Mouse (Mus musculus) E14TG2a.4 (cell line): ENCODE data around the gene Pak6.
A peak's percentile ranks its signal among the peaks of the same experiment; 100 is the strongest.

Experiments
- H3K27me3 ChIP-seq: 2 replicates; pipeline ENCODE4 v1.6.1; 2014; ENCODE audit warnings: low read length, control low read depth; ENCODE audit not compliant: insufficient read depth
- H3K36me3 ChIP-seq: 2 replicates; pipeline ENCODE4 v1.6.1; 2014; ENCODE audit warnings: low read length, control low read depth; ENCODE audit not compliant: insufficient read depth
- H3K4me1 ChIP-seq: replicated peaks from 2 replicates; pipeline ENCODE4 v1.6.1; 2014; ENCODE audit warnings: low read depth, low read length, control low read depth
- H3K4me3 ChIP-seq: replicated peaks from 2 replicates; pipeline ENCODE4 v1.5.1; 2014; ENCODE audit warnings: mild to moderate bottlenecking, low read length
- H3K9me3 ChIP-seq: 2 replicates; pipeline ENCODE4 v1.6.1; 2014; ENCODE audit warnings: low read length, control low read depth
- CTCF ChIP-seq: conservative IDR thresholded peaks from 2 replicates; pipeline ENCODE4 v1.5.1; 2014; ENCODE audit warnings: low read length
- NANOG ChIP-seq: IDR thresholded peaks from 2 replicates; pipeline ENCODE4 v1.6.1; 2014; ENCODE audit warnings: borderline replicate concordance, low read length, mixed read lengths
- POU5F1 ChIP-seq: IDR thresholded peaks from 2 replicates; pipeline ENCODE4 v1.6.1; 2014; ENCODE audit warnings: low read length, borderline replicate concordance

Pak6 gene

DNA sequence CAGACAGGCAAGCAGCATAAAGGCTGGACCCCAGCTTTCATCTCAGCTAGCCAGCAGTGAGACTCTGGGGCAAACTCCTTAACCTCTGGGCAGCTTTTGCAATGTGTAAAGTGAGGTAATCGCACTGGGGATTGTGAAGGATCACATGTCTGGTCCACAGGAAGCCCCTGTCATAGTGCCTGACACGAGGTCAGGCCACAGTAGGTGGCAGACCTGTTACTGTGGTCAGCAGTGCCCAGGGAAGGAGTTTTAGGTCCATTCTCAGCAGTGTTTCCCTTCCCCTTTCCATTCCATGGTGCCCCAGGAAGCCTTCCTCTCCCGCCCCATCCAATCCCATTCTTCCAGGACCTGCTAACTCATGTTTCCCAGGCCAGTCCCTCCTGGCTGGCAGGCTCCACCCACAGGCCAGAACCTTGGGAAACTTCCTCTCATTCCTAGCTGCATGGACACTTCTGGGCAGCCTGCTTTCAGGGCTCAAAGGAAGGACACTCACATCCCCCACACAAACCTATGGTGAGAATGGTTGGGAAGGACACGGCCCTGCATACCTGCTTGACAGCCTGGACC, 46.6 kb downstream of the Pak6 start:
- H3K4me1 ChIP-seq: peaks cover 10% of the 10 kb centered on the region
- no peak for TF ChIP-seq CTCF
- no peak for TF ChIP-seq POU5F1
- no peak for TF ChIP-seq NANOG
- no peaks in the 10 kb centered on the region for H3K36me3 ChIP-seq
- H3K9me3 ChIP-seq: 0 out of 2 replicates have a peak, but pooled peaks cover 5% of the 10 kb centered on the region
- H3K27me3 ChIP-seq: peaks cover 99% of the 10 kb centered on the region
- H3K4me3 ChIP-seq: no peak overlapping the region

DNA sequence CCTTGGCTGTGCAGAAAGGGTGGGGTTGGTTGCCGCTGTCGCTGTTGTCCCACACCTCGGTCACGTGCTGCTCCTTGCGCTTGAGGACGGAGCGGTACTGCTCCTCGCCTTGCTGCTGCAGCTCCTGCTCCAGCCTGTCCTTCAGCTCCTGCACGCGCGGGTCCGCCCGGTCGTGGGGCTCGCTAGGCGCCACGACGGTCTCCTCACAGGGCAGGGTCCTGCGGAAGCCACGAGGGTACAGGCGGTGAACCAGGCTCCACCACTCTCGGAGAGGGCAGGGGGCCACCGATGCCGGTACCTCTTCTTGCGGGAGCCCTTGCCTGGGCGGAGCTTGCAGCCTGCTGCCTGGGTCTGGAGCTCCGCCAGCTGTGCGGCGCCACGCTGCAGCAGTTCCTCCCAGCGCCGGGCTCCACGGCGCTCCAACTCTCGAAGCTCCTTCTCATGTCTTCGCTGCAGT, 48.0 kb downstream of the Pak6 start:
- TF ChIP-seq CTCF (no peak), POU5F1 (no peak), NANOG (no peak)
- Histone ChIP-seq H3K27me3 (peaks cover 99% of the 10 kb centered on the region), H3K4me3 (peak overlapping the region; percentile 62), H3K36me3 (no peaks in the 10 kb centered on the region), H3K4me1 (peaks cover 10% of the 10 kb centered on the region), H3K9me3 (0 out of 2 replicates have a peak, but pooled peaks cover 5% of the 10 kb centered on the region)

DNA sequence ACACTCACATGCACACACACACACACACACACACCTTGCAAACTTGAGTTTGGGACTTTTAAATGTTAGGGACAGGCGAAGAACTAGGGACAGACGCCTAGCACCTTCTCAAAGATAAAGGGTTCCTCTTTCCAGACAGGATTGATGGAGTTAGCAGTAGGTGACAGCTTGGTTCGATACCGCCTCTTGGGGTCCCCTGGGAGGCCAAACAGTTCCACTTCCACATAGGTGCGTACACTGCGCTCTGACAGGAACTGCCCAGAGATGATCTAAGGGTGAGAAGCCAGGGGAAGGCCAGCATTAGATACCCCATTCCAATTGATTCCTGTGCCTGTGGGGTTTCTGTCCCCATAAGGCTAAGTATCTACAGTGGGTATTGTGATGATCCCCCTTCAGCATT, 50.5 kb downstream of the Pak6 start:
- TF ChIP-seq POU5F1 (no peak), CTCF (no peak), NANOG (no peak)
- Histone ChIP-seq H3K4me3 (no peak overlapping the region), H3K9me3 (0 out of 2 replicates have a peak, but pooled peaks cover 5% of the 10 kb centered on the region), H3K4me1 (peaks cover 10% of the 10 kb centered on the region), H3K36me3 (no peaks in the 10 kb centered on the region), H3K27me3 (peaks cover 99% of the 10 kb centered on the region)

DNA sequence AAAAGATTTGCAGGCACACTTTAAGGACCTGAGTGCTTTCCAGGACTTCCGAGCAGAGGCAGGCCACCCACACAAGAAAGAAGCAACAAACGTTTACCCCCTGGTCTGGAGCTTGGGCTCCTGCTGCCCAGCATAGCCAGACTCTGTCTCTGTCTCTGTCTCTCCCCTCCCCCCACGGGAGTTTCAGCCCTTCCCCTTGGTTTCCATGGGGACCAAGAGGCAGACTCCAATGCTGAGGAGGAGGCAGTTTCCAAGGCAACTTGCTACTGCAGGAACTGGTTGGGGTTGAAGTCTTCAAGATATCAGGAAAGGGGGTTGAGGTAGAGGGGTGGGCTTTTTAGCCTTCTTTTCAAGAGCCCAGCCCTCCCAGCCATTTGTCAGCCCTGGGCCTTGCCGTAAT, 51.1 kb downstream of the Pak6 start:
- H3K4me3 ChIP-seq: no peak overlapping the region
- H3K9me3 ChIP-seq: 0 out of 2 replicates have a peak, but pooled peaks cover 5% of the 10 kb centered on the region
- no peaks in the 10 kb centered on the region for H3K36me3 ChIP-seq
- H3K27me3 ChIP-seq: peaks cover 99% of the 10 kb centered on the region
- no peak for TF ChIP-seq NANOG
- no peak for TF ChIP-seq POU5F1
- TF ChIP-seq CTCF: no peak
- H3K4me1 ChIP-seq: peaks cover 10% of the 10 kb centered on the region

DNA sequence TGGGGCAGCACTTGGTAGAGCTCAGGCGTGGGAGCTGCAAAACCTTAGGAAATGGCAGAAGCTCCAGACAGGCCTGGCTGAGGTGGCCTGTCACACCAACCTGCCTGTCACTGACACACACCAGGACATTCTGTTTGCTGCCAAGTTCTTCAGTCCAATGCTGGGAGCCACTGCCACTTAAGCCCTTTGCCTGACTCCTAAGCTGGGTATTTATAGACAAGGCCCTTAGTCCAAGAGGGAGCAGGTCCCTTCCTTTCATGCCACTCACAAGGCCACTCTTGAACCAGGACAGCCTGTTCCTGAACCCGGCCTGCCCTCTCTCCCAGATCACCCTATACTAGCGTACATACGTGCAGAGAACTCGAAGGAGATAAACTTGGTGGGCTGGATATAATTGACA, 53.6 kb downstream of the Pak6 start:
- no peaks in the 10 kb centered on the region for H3K9me3 ChIP-seq
- H3K36me3 ChIP-seq: no peaks in the 10 kb centered on the region
- H3K4me1 ChIP-seq: peaks cover under 1% of the 10 kb centered on the region; the same call in 1 of the 2 replicates
- TF ChIP-seq NANOG (no peak), CTCF (no peak)
- H3K4me3 ChIP-seq: no peak overlapping the region
- peaks cover 90% of the 10 kb centered on the region for H3K27me3 ChIP-seq

DNA sequence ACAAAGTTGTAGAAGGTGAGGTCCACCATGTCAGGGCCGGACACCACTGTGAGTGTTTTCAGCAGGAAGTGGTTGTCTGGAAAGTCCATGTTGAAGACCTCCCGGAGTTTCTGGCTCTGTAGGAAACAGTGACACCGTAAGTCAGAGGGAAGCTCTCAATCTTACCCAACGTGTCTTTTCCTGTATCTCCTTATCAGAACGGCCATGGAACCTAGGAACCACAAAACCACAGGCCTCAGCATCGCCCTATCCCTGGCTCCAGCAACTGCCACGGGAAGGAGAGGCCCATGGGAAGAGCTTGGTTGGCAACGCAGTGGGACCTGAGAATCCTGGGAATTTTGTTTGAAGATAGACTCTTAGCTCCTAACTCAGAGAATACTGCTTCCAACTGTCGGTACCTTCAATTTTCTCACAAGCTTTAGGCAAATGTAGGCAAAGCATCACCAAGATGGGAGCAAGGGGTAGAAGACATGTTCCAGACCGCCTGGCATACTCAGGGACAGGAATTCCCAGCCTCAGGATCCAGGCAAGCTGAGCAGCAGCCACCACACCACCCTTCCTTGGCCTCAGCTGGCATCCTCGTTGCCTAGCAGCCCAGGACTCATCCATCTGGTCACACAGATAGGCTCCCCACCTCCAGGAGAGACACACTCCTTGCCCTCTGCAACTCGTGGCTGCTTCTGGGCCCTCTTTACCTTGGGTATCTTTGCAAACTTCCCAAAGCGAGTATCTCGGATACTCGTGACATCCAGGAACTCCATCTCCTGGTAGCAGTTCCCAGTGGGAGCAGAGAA, 60.8 kb downstream of the Pak6 start:
- TF ChIP-seq CTCF (no peak), NANOG (no peak), POU5F1 (no peak)
- Histone ChIP-seq H3K36me3 (no peaks in the 10 kb centered on the region), H3K4me1 (peaks cover 11% of the 10 kb centered on the region), H3K27me3 (peaks cover 85% of the 10 kb centered on the region), H3K4me3 (no peak overlapping the region), H3K9me3 (no peaks in the 10 kb centered on the region)

DNA sequence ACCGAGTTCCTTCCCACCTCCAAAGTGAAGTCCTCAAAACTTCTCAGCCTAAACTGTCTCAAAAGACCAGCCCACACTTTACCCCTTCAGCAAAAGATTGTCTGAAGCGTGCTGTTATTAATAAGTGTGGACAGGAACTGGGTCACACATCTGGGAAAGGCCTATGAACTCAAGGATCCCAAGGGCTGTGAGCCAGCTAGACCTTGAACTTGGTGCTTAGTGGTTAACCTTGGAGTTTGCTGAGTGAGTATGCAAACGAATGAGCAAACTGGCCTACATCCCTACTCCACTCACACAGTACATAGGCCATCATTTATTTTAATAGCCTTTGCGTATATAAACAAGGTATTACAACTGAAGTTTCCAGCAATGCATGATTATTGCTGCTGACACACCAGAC, 62.4 kb downstream of the Pak6 start:
- H3K4me1 ChIP-seq: peaks cover 16% of the 10 kb centered on the region
- no peak overlapping the region for H3K4me3 ChIP-seq
- TF ChIP-seq NANOG (no peak), CTCF (no peak), POU5F1 (no peak)
- H3K9me3 ChIP-seq: no peaks in the 10 kb centered on the region
- no peaks in the 10 kb centered on the region for H3K36me3 ChIP-seq
- peaks cover 83% of the 10 kb centered on the region for H3K27me3 ChIP-seq

DNA sequence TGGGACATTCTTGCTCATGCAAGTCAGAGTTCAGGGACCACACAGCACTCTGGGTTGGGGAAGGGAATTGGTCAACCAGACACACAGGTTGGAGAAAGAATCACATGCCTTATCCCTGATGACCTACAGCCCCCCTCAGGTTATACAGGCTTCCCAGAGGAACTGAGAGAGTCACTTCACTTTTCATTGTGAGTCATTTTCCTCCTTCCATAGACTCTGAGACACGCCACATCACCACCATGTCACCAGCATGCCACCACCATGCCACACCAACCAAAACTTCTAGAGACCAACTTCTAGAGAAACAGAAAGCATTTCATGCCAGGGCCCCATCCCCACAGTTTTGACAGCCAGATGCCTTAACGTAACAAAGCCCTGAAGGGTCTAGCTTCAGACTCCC, 63.8 kb downstream of the Pak6 start:
- peaks cover 89% of the 10 kb centered on the region for H3K27me3 ChIP-seq
- no peaks in the 10 kb centered on the region for H3K9me3 ChIP-seq
- no peaks in the 10 kb centered on the region for H3K36me3 ChIP-seq
- TF ChIP-seq POU5F1 (no peak), NANOG (no peak), CTCF (no peak)
- peaks cover 16% of the 10 kb centered on the region for H3K4me1 ChIP-seq
- H3K4me3 ChIP-seq: no peak overlapping the region
